Mouse (Mus musculus) left cerebral cortex, postnatal 14 days (tissue): ENCODE results near the gene Col12a1. TPM values are rescaled to one million over a fixed set of nuclear protein-coding genes. Genes with fewer than 3 reads are reported as not detected.

Experiments
- DNase-seq, 2 experiments: peaks; one replicate each; pipeline ENCODE4 v3.0.0; 2021 to 2022; ENCODE audit warnings: low spot score in 2 of 2, mixed read lengths in 1 of 2
- intact Hi-C: fragments of 180-260 bp; cut with DNase I; formaldehyde crosslinking; loops from one replicate; pipeline ENCODE4 v1.15.1; 2025
- long read RNA-seq, 2 experiments: library from polyadenylated mRNA; stranded (forward); transcript quantifications; one replicate each; pipeline ENCODE4 v2.0.0; 2021
- total RNA-seq, 2 experiments: library from RNA; stranded (reverse); gene quantifications; 2 replicates each; pipeline ENCODE4 v1.2.3; 2021

Gene Col12a1
- 1 to 10 TPM; 7.0 to 7.8 TPM for total RNA-seq
- long read RNA-seq, experiment 1, partial matches to known transcripts = 1 of 1 reads
- long read RNA-seq, experiment 1, other reads (novel, unspliced or antisense) = 0 of 1 reads
- long read RNA-seq, experiment 2, partial matches to known transcripts = 2 of 4 reads
- long read RNA-seq, experiment 2, other reads (novel, unspliced or antisense) = 0 of 4 reads

- intact Hi-C loops = loop anchor here (5.0 kb wide), 4 partner anchors 611 to 1071 kb away; no protein-coding TSS in a partner anchor
- DNase-seq = peak in 1 of 2 experiments; percentile 16
These were observed at the start of gene Col12a1 for GRCm38 (mm10) chr9:79718481-79719370. Gene Col12a1 (minus strand): TSS chr9:79718831.

DNA sequence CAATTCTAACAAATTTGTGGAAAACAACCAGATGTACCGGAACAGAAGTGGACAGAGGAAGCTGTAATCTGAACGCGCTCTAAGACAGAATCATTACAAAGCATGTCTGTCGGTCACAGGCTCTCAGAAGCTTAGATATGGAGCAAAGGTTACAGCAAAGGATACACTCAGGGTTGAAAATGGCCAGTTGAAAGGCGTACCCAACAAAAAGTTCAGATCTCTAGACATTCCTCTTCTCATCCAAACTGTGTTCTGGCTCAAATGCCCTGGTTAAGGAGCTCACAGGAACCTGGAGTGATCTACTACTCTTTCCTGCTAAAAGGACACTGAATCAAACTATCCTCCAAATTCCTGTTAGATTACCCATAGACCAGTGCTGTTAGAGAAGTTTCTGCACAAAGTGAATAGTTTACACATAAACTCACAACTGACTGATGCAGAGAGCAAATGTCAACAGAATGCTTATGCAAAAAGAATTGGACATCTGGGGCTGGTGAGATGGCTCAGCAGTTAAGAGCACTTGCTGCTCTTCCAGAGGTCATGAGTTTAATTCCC is 48.4 kb upstream of the Col12a1 start:
- intact Hi-C loops = no loop called here
- no peak for DNase-seq

GRCm38 (mm10) chr9:79765329-79765728 is 46.7 kb upstream of the Col12a1 start:
- no peak for DNase-seq
- intact Hi-C loops = no loop called here

- intact Hi-C loops = no loop called here
- DNase-seq = no peak
These were observed 43.9 kb upstream of the Col12a1 start for GRCm38 (mm10) chr9:79762519-79762918.

- peak; percentile 8 to 9 for DNase-seq
These were observed 41.4 kb upstream of the Col12a1 start for GRCm38 (mm10) chr9:79760076-79760475.

DNA sequence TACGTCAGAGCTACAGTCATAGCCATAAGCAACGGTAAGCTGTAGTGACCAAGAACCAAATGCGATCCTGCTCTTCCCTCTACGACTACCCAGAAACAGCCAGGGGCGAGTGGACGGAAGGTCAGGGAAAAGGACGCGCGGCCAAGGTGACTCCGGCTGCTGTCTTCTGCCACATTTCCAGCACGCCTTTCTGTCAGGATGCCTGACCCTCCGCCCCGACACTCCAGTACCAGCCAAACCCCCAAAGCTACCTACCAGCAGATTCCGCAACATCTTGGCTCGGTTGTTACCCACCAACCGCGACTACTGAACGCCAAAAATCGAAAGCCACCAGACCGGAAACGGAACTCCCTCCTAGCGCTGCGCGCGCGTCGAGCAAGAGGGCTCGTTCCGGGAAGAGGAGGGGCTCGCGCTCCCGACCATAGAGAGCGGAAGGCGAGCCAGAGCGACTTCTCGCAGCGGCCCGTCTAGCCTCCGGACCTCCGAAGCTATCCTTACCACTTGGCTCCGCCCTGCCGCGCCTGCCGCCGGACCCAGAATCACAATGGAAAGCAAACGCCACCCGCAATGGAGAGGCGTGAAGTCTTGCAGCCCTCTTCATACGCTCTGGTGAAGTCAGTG is 40.9 kb upstream of the Col12a1 start, which contains the start of gene Cox7a2:
TSS of gene Cox7a2 (minus strand) at position 494 of the 621 bp plus-strand sequence.
- peak; percentile 94 to 96 for DNase-seq
- intact Hi-C loops = no loop called here

More at GRCm38 (mm10) chr9:79760076-79760475, 41.4 kb upstream of the Col12a1 start:
- intact Hi-C loops = no loop called here

GRCm38 (mm10) chr9:79755311-79755710 is 36.7 kb upstream of the Col12a1 start:
- intact Hi-C loops = no loop called here
- no peak for DNase-seq

DNA sequence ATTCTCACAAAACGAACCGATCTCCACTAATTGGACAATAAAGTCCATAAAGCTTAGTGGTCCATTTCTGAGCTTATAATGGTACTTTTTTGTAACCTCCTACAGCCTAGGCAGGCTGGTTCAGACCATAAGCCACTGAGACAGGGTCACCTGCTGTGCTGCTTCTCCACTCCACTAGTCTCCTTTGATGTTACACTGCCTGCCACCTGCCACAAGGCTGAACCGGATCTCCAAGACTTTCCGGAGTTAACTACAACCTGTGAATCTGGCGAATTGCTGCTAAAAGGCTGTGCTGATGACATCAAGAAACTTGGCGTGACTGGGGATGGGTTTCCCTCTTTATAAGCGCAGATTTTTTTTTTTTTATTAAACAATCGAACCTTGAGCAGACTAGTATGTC is 33.2 kb upstream of the Col12a1 start:
- no peak for DNase-seq
- intact Hi-C loops = no loop called here

DNA sequence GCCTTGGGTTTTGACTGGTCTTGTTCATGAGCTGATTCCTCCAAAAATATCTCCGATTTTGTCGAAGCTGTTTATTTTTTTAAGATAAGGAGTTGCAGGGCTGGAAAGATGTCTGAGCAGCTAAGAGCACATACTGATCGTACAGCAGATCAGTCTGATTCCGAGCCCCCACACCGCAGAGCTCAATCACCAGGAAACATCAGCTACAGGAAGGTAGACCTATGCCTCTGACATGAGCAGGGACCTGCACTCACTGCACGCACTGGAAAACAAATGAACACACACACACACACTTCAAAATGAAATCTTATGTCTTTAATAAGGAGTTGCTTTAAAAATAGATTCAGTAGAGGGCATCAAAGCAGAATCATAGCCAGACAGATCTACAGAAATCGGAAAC is 32.1 kb upstream of the Col12a1 start:
- no peak for DNase-seq
- intact Hi-C loops = no loop called here

DNA sequence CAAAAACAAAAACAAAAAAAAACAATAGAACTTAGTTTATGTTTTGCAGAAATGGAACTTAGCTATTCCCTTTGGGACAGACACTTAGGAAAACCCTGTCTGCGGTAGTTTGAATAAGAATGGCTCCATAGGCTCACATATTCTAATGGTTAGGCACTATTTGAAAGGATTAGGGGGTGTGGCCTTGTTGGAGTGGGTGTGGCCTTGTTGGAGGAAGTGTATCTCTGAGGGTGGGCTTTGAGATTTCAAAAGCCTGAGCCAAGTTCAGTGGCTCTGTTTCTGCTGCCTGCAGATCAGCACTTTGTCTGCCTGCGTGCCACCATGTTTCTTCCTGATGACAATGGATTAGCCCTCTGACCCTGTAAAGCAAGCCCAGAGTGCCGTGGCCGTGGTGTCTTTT is 26.4 kb upstream of the Col12a1 start:
- DNase-seq = no peak
- intact Hi-C loops = no loop called here

DNA sequence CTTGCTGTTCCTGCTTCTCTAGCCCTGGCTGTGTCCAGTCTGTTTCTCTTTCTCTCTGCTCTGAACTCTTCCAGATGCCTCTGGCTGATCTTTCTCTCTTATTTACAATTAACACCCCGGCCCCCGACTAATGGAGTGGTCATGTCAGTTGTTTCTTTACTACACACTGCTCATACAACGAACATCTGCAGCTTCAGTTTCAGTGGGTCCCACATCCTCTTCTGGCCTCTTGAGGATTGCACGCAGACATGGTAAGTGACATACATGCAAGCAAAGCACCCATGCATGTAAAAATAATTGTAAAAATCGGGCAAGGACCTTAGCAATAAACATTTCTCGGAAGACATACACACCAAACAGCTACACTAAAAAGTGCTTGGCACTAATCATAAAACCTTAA is 17.0 kb upstream of the Col12a1 start:
- DNase-seq = no peak
- intact Hi-C loops = no loop called here

DNA sequence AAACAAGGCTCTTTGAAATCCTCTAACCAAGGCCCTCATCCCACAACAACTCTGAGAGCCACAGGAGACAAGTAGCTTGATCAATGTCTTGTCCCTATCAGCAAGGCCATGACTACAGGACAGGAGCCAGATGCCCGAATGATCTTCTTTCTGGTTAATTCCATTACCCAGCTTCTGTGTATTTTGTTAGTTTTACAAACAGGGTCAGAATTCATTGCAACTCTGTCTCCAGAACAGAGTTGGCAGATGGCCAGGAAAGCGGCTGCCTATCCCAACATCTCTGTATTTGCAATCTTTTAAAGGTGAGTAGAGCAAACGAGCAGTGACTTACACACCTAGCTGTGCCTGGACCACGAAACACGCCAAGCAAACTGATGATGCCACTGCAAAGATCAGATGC is 11.7 kb upstream of the Col12a1 start:
- intact Hi-C loops = loop anchor here (5.0 kb wide), 1 partner anchor 1138 kb away; no protein-coding TSS in a partner anchor
- DNase-seq = no peak

DNA sequence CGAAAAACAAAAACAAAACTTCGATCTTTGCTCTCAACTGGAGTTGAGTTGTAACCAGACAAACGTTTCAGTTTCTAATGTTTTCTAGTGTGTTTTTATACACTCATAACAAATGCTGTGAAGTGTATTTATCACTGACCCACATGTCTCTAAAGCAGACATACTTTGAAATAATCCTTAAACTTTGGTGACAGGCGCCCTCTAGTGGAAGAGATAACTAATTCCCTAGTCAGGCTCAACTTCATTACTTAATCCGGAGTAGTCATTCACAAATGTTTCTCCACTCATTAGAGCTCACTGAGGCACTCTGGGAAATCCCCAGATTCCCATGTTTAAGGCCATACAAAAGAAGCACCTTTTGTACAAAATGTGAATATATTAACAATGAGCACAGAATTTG is 4.5 kb upstream of the Col12a1 start:
- intact Hi-C loops = loop anchor here (5.0 kb wide), 2 partner anchors 1021 to 1126 kb away; no protein-coding TSS in a partner anchor
- DNase-seq = peak; percentile 64 to 66

DNA sequence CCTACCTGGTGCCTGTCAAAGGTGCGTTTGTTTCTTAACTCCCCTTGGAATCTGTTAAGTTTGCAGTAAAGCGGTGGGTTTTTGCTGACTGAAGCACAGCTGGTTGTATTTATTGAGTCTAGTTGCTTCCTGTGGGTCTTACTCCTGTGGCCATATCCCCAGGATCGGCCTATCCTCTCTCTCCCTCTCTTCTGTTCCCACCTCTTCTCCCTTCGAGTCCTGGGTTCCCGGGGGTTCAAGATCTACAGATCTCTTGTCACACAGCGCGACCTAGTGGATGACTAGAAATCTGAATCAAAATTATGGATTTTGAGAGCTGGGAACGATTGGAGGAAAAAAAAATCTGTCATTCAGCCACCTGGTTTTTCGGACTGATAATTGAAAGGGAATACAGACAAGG is 2.4 kb upstream of the Col12a1 start:
- peak; percentile 43 to 75 for DNase-seq
- intact Hi-C loops = loop anchor here (2.0 to 5.0 kb wide), 3 partner anchors 946 to 1124 kb away; no protein-coding TSS in a partner anchor

DNA sequence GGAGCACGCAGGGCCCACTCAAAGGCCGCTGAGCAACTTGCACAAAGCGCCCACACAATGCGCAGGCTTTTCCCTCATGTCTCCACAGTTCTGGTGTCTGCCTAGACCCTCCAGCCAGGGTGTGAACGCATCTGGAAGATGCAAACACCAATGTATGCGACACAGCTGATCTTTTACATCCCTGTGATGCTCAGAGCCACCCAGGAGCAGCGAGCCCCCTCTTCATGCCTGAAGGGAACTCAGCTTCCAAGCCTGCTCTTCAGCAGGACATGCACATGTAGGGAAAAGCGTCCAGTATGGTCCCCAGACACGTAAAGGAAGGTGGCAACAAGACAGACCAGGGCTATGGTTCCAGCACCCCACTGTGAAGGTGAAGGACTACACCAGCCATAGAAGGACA is 1.5 kb upstream of the Col12a1 start:
- DNase-seq = no peak
- intact Hi-C loops = loop anchor here (2.0 to 5.0 kb wide), 3 partner anchors 945 to 1123 kb away; no protein-coding TSS in a partner anchor

GRCm38 (mm10) chr9:79719451-79719850 is 820 bp upstream of the Col12a1 start:
- DNase-seq = no peak
- intact Hi-C loops = loop anchor here (5.0 kb wide), 4 partner anchors 612 to 1072 kb away; no protein-coding TSS in a partner anchor

GRCm38 (mm10) chr9:79717836-79718475 is 675 bp downstream of the Col12a1 start:
- no peak for DNase-seq
- intact Hi-C loops = loop anchor here (5.0 kb wide), 4 partner anchors 611 to 1071 kb away; no protein-coding TSS in a partner anchor

GRCm38 (mm10) chr9:79716909-79717835 is 1.5 kb downstream of the Col12a1 start:
- intact Hi-C loops = loop anchor here (5.0 kb wide), 4 partner anchors 610 to 1070 kb away; no protein-coding TSS in a partner anchor
- DNase-seq = peak; percentile 82 to 88
